Mouse (Mus musculus): ENCODE measurements around the gene Dnajc25. TPM values are rescaled to one million over a fixed set of nuclear protein-coding genes. Genes with fewer than 3 reads are reported as not detected.

The Dnajc25 gene
- total RNA-seq (2014; fragmentation: Nextera tagmentation) (12.9 and 13.8 TPM in 2 replicates), total RNA-seq (2017) (32.7 and 42.5 TPM in 2 replicates)

- no peak for ATAC-seq (replicated peaks; ENCODE audit: poor library complexity, severe bottlenecking)
Observed at GRCm38 (mm10) chr4:58994762-58995161, at the start of gene Dnajc25. Gene Dnajc25, plus strand, starts transcription at chr4:58995062.

- no peak for ATAC-seq (replicated peaks; ENCODE audit: poor library complexity, severe bottlenecking)
Observed at GRCm38 (mm10) chr4:58948391-58948790, 46.5 kb upstream of the Dnajc25 start.

- no peak for ATAC-seq (replicated peaks; ENCODE audit: poor library complexity, severe bottlenecking)
Observed at GRCm38 (mm10) chr4:58952630-58953029, 42.2 kb upstream of the Dnajc25 start.

- ATAC-seq (replicated peaks; ENCODE audit: poor library complexity, severe bottlenecking) = no peak
Observed at GRCm38 (mm10) chr4:58961719-58962118, 33.1 kb upstream of the Dnajc25 start.

- ATAC-seq (replicated peaks; ENCODE audit: poor library complexity, severe bottlenecking) = no peak
Observed at GRCm38 (mm10) chr4:58963271-58963670, 31.6 kb upstream of the Dnajc25 start.

GRCm38 (mm10) chr4:58965136-58965535 is 29.7 kb upstream of the Dnajc25 start:
- ATAC-seq (replicated peaks; ENCODE audit: poor library complexity, severe bottlenecking) = no peak

GRCm38 (mm10) chr4:58970678-58971077 is 24.2 kb upstream of the Dnajc25 start:
- no peak for ATAC-seq (replicated peaks; ENCODE audit: poor library complexity, severe bottlenecking)

- no peak for ATAC-seq (replicated peaks; ENCODE audit: poor library complexity, severe bottlenecking)
Observed at GRCm38 (mm10) chr4:58975711-58976110, 19.2 kb upstream of the Dnajc25 start.

- no peak for ATAC-seq (replicated peaks; ENCODE audit: poor library complexity, severe bottlenecking)
Observed at GRCm38 (mm10) chr4:58981421-58981820, 13.4 kb upstream of the Dnajc25 start.

GRCm38 (mm10) chr4:58982806-58983205 is 12.1 kb upstream of the Dnajc25 start:
- ATAC-seq (replicated peaks; ENCODE audit: poor library complexity, severe bottlenecking) = no peak

- peak; percentile 45 for ATAC-seq (replicated peaks; ENCODE audit: poor library complexity, severe bottlenecking)
Observed at GRCm38 (mm10) chr4:58985157-58985648, 9.7 kb upstream of the Dnajc25 start.

- ATAC-seq (replicated peaks; ENCODE audit: poor library complexity, severe bottlenecking) = peak; percentile 38
Observed at GRCm38 (mm10) chr4:58986540-58987190, 8.2 kb upstream of the Dnajc25 start, which contains the start of gene Ptgr1. Gene Ptgr1, minus strand, starts transcription at chr4:58987119.

GRCm38 (mm10) chr4:58989303-58989898 is 5.5 kb upstream of the Dnajc25 start:
- ATAC-seq (replicated peaks; ENCODE audit: poor library complexity, severe bottlenecking) = peak; percentile 59

- ATAC-seq (replicated peaks; ENCODE audit: poor library complexity, severe bottlenecking) = 0 out of 2 replicates have a peak, but pooled peaks have one; percentile 23
Observed at GRCm38 (mm10) chr4:58990609-58991434, 4.0 kb upstream of the Dnajc25 start.

- ATAC-seq (replicated peaks; ENCODE audit: poor library complexity, severe bottlenecking) = no peak
Observed at GRCm38 (mm10) chr4:58992195-58992594, 2.7 kb upstream of the Dnajc25 start.

GRCm38 (mm10) chr4:58995251-58995693 is 410 bp downstream of the Dnajc25 start:
- ATAC-seq (replicated peaks; ENCODE audit: poor library complexity, severe bottlenecking) = no peak

GRCm38 (mm10) chr4:58997081-58997480 is 2.2 kb downstream of the Dnajc25 start:
- ATAC-seq (replicated peaks; ENCODE audit: poor library complexity, severe bottlenecking) = no peak

- ATAC-seq (replicated peaks; ENCODE audit: poor library complexity, severe bottlenecking) = no peak
Observed at GRCm38 (mm10) chr4:58998688-58999087, 3.8 kb downstream of the Dnajc25 start.

GRCm38 (mm10) chr4:58999686-59000085 is 4.8 kb downstream of the Dnajc25 start:
- ATAC-seq (replicated peaks; ENCODE audit: poor library complexity, severe bottlenecking) = peak; percentile 61

- peak; percentile 28; the same call in 1 of the 2 replicates for ATAC-seq (replicated peaks; ENCODE audit: poor library complexity, severe bottlenecking)
Observed at GRCm38 (mm10) chr4:59000614-59001013, 5.8 kb downstream of the Dnajc25 start.
